Mouse (Mus musculus): Measurements from ENCODE around the gene Frmd5.
"Not testable (repeated sequence)": the region's sequence is repeated elsewhere in the genome, so short reads cannot be mapped to it uniquely, and the experiment has no call there.

The Frmd5 gene

GRCm38 (mm10) chr2:121806959-121807653, at the start of gene Frmd5:
Gene Frmd5, minus strand, starts transcription at chr2:121807087.
- peak; percentile 90 to 93 for DNase-seq (ENCODE audit: low spot score in 2 of 2)

GRCm38 (mm10) chr2:121853974-121854373, 47.1 kb upstream of the Frmd5 start:
- no peak for DNase-seq (ENCODE audit: low spot score in 2 of 2)

- no peak for DNase-seq (ENCODE audit: low spot score in 2 of 2)
Observed at GRCm38 (mm10) chr2:121852045-121852444, 45.2 kb upstream of the Frmd5 start.

GRCm38 (mm10) chr2:121846050-121846449, 39.2 kb upstream of the Frmd5 start:
- DNase-seq (ENCODE audit: low spot score in 2 of 2), result no peak

GRCm38 (mm10) chr2:121842249-121842648, 35.4 kb upstream of the Frmd5 start:
- DNase-seq (ENCODE audit: low spot score in 2 of 2), result no peak

- DNase-seq (ENCODE audit: low spot score in 2 of 2), result no peak
Observed at GRCm38 (mm10) chr2:121841453-121841852, 34.6 kb upstream of the Frmd5 start.

GRCm38 (mm10) chr2:121834926-121835325, 28.0 kb upstream of the Frmd5 start:
- no peak for DNase-seq (ENCODE audit: low spot score in 2 of 2)

GRCm38 (mm10) chr2:121832484-121832894, 25.6 kb upstream of the Frmd5 start:
- peak; percentile 19 to 26 for DNase-seq (ENCODE audit: low spot score in 2 of 2)

- no peak for DNase-seq (ENCODE audit: low spot score in 2 of 2)
Observed at GRCm38 (mm10) chr2:121828411-121828810, 21.5 kb upstream of the Frmd5 start.

GRCm38 (mm10) chr2:121826189-121826588, 19.3 kb upstream of the Frmd5 start:
- DNase-seq (ENCODE audit: low spot score in 2 of 2), result no peak

- DNase-seq (ENCODE audit: low spot score in 2 of 2), result no peak
Observed at GRCm38 (mm10) chr2:121824653-121825052, 17.8 kb upstream of the Frmd5 start.

GRCm38 (mm10) chr2:121821787-121822186, 14.9 kb upstream of the Frmd5 start:
- DNase-seq (ENCODE audit: low spot score in 2 of 2), result no peak

GRCm38 (mm10) chr2:121810876-121811275, 4.0 kb upstream of the Frmd5 start:
- DNase-seq (ENCODE audit: low spot score in 2 of 2), result not testable (repeated sequence)

GRCm38 (mm10) chr2:121809126-121809525, 2.2 kb upstream of the Frmd5 start:
- DNase-seq (ENCODE audit: low spot score in 2 of 2), result no peak

- DNase-seq (ENCODE audit: low spot score in 2 of 2), result peak; percentile 17 to 26
Observed at GRCm38 (mm10) chr2:121806171-121806943, 530 bp downstream of the Frmd5 start.

GRCm38 (mm10) chr2:121799051-121799450, 7.8 kb downstream of the Frmd5 start:
- no peak for DNase-seq (ENCODE audit: low spot score in 2 of 2)

GRCm38 (mm10) chr2:121795995-121796394, 10.9 kb downstream of the Frmd5 start:
- no peak for DNase-seq (ENCODE audit: low spot score in 2 of 2)

- no peak for DNase-seq (ENCODE audit: low spot score in 2 of 2)
Observed at GRCm38 (mm10) chr2:121789777-121790176, 17.1 kb downstream of the Frmd5 start.

GRCm38 (mm10) chr2:121788415-121788814, 18.5 kb downstream of the Frmd5 start:
- DNase-seq (ENCODE audit: low spot score in 2 of 2), result no peak

GRCm38 (mm10) chr2:121787767-121788166, 19.1 kb downstream of the Frmd5 start:
- no peak for DNase-seq (ENCODE audit: low spot score in 2 of 2)

- no peak for DNase-seq (ENCODE audit: low spot score in 2 of 2)
Observed at GRCm38 (mm10) chr2:121787271-121787670, 19.6 kb downstream of the Frmd5 start.

GRCm38 (mm10) chr2:121776219-121776618, 30.7 kb downstream of the Frmd5 start:
- no peak for DNase-seq (ENCODE audit: low spot score in 2 of 2)

- no peak for DNase-seq (ENCODE audit: low spot score in 2 of 2)
Observed at GRCm38 (mm10) chr2:121764851-121765250, 42.0 kb downstream of the Frmd5 start.

Measured in frontal cortex, postnatal 14 days (tissue).